Mouse (Mus musculus) skeletal muscle tissue, postnatal 0 days (tissue): ENCODE measurements around the gene Phgdh. TPM values are rescaled to one million over a fixed set of nuclear protein-coding genes. Genes with fewer than 3 reads are reported as not detected.

ENCODE experiments used
- polyA plus RNA-seq: library from polyadenylated mRNA; unstranded; fragments of >200 nt; fragmentation: Nextera tagmentation; extraction: Ambion mirVana; gene quantifications from 2 replicates; pipeline ENCODE4 v1.2.1, GENCODE M21; 2015

Gene Phgdh
- 30.4 and 58.9 TPM in 2 replicates for polyA plus RNA-seq

DNA sequence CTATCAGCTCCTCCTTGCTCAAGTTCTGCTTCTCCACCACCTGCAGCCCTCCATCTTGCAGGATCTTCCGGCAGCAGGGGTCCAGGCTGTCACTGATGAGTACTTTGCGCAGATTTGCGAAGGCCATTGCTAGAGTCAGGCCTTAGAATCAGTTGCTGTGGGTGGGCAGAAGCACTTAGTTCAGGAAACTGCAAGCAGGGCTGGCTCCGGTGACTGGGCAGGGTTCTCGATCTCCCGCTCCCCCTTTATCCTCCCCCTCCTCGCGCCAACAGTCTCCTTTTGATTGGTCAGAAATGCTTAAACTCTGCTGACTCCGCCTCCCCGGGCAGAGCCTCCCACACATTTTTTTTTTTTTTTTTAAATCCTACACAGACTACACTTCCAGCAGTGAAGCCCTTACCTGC lies at the start of gene Phgdh:
Phgdh (minus strand) TSS at position 285 of the 404 bp plus-strand sequence.

GRCm38 (mm10) chr3:98382246-98382939 lies 42.6 kb upstream of the Phgdh start, which contains the start of gene Zfp697:
TSS of gene Zfp697 (plus strand) at chr3:98382461.

GRCm38 (mm10) chr3:98280204-98280932 lies 59.4 kb downstream of the Phgdh start, which contains the start of gene Hmgcs2:
TSS of gene Hmgcs2 (plus strand) at chr3:98280435.

Other genes starting within 250 kb of the Phgdh start
- not detected in 2 replicates for gene Adam30, start 179.4 kb downstream of the Phgdh start, polyA plus RNA-seq
- gene Reg4, start 117.8 kb downstream of the Phgdh start, polyA plus RNA-seq = not detected in 2 replicates
- gene Hmgcs2, start 59.6 kb downstream of the Phgdh start, polyA plus RNA-seq = 4.0 and 5.6 TPM in 2 replicates
- gene Zfp697, start 42.5 kb upstream of the Phgdh start, polyA plus RNA-seq = 3.2 TPM in 2 replicates
- not detected in 2 replicates for gene Gm4450, start 117.1 kb upstream of the Phgdh start, polyA plus RNA-seq
- gene Hsd3b4, start 170.5 kb upstream of the Phgdh start, polyA plus RNA-seq = not detected in 2 replicates
- gene Gm10681, start 248.8 kb upstream of the Phgdh start, polyA plus RNA-seq = not detected in 2 replicates